Mouse (Mus musculus) liver, embryonic 14.5 days (tissue): Measurements from ENCODE around the gene Smarca4.

Source experiments
- CTCF ChIP-seq: IDR thresholded peaks from 2 replicates; pipeline ENCODE4 v1.5.1; 2016; ENCODE audit warnings: antibody characterized with exemption, low read depth, control low read depth
- EP300 ChIP-seq: IDR thresholded peaks from 2 replicates; pipeline ENCODE4 v1.6.1; 2016; ENCODE audit warnings: antibody characterized with exemption, low read depth

GRCm38 (mm10) chr9:21588350-21588749, 27.6 kb upstream of the Smarca4 start:
- TF ChIP-seq CTCF = no peak
- TF ChIP-seq EP300 = no peak
